Mouse (Mus musculus) G1E (cell line): ENCODE results near the gene Lrrk2. TPM values are rescaled to one million over a fixed set of nuclear protein-coding genes. Genes with fewer than 3 reads are reported as not detected.

ENCODE experiments used
- ATAC-seq: 2 replicates; pipeline ENCODE4 v1.8.0; 2016; ENCODE audit warnings: mild to moderate bottlenecking; ENCODE audit not compliant: insufficient number of reproducible peaks, poor library complexity, low FRiP score, severe bottlenecking; ENCODE audit errors: extremely low read depth
- DNase-seq: peaks from one replicate; pipeline ENCODE4 v3.0.0; 2012; ENCODE audit warnings: low spot score
- H3K27me3 ChIP-seq: 2 replicates; pipeline ENCODE4 v1.6.1; 2012; ENCODE audit warnings: mild to moderate bottlenecking, low read length, inconsistent platforms; ENCODE audit not compliant: insufficient read depth
- H3K36me3 ChIP-seq: replicated peaks from 2 replicates; pipeline ENCODE3; 2012; ENCODE audit warnings: mild to moderate bottlenecking, inconsistent platforms
- H3K4me1 ChIP-seq: 2 replicates; pipeline ENCODE4 v1.6.1; 2012; ENCODE audit warnings: low read depth, low read length, inconsistent platforms, mixed read lengths; ENCODE audit not compliant: insufficient read depth
- H3K4me3 ChIP-seq: 2 replicates; pipeline ENCODE4 v1.5.1; 2012; ENCODE audit warnings: low read depth, mild to moderate bottlenecking, inconsistent platforms, low read length, moderate library complexity, mixed read lengths
- H3K9me3 ChIP-seq: replicated peaks from 2 replicates; pipeline ENCODE4 v1.6.1; 2012; ENCODE audit warnings: inconsistent platforms
- CTCF ChIP-seq: IDR thresholded peaks from 2 replicates; pipeline ENCODE4 v1.5.1; 2012; ENCODE audit warnings: low read depth, low read length, inconsistent platforms, mixed read lengths
- GATA1 ChIP-seq: IDR thresholded peaks from 2 replicates; pipeline ENCODE4 v1.6.1; 2012; ENCODE audit warnings: borderline replicate concordance, low read length, inconsistent platforms, mixed read lengths
- GATA2 ChIP-seq: IDR thresholded peaks from 2 replicates; pipeline ENCODE4 v1.6.1; 2012; ENCODE audit warnings: low read depth, low read length, inconsistent platforms, borderline replicate concordance
- POLR2AphosphoS5 ChIP-seq: IDR thresholded peaks from 2 replicates; pipeline ENCODE4 v1.6.1; 2012; ENCODE audit warnings: low read depth, low read length, inconsistent platforms; ENCODE audit not compliant: insufficient replicate concordance
- TAL1 ChIP-seq: conservative IDR thresholded peaks from 2 replicates; pipeline ENCODE4 v1.6.1; 2012; ENCODE audit warnings: low read depth, low read length, inconsistent platforms, mixed read lengths
- polyA plus RNA-seq: library from polyadenylated mRNA; stranded (reverse); fragments of >175 nt; gene quantifications from 2 replicates; pipeline ENCODE4 v1.2.3, GENCODE M21; 2012
- total RNA-seq, 2 experiments: library from RNA; stranded (forward) in 1 of 2; stranded (reverse) in 1 of 2; fragments of 200-1000 nt in 1 of 2; fragments of >200 nt in 1 of 2; fragmentation: Nextera tagmentation in 1 of 2; gene quantifications; 2 replicates each; pipeline ENCODE4 v1.2.3; 2014 to 2017

Gene Lrrk2
- total and polyA plus RNA-seq, 3 experiments, result 0.16 TPM; not detected in 2

DNA sequence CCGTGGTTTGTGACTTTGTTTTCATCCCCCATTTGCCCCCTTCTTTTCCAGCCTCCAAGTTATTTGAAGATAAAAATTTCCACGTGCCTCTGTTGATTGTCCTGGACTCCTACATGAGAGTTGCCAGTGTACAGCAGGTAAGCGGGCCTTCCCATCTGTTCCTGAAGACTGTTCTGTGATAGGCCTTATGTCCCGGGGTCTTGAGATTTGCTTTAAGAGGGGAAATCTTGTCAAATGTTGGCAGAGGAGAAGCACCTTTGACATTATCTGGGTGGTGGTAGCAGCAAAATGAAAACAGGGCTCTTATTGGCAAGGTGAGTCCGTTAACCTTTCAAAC is 562 bp downstream of the Lrrk2 start:
- DNase-seq (no peak), ATAC-seq (no peak)
- Histone ChIP-seq H3K4me3 (no peak overlapping the region), H3K9me3 (peaks cover 11% of the 10 kb centered on the region), H3K27me3 (no peaks in the 10 kb centered on the region), H3K36me3 (no peaks in the 10 kb centered on the region), H3K4me1 (no peaks in the 10 kb centered on the region)
- TF ChIP-seq GATA2 (no peak), TAL1 (no peak), GATA1 (no peak), CTCF (no peak), POLR2AphosphoS5 (no peak)

GRCm38 (mm10) chr15:91680116-91680515 is 7.1 kb downstream of the Lrrk2 start:
- TF ChIP-seq GATA2 (no peak), CTCF (no peak), GATA1 (no peak), TAL1 (no peak), POLR2AphosphoS5 (no peak)
- H3K4me1 ChIP-seq, result no peaks in the 10 kb centered on the region
- H3K36me3 ChIP-seq, result no peaks in the 10 kb centered on the region
- H3K27me3 ChIP-seq, result no peaks in the 10 kb centered on the region
- H3K4me3 ChIP-seq, result no peak overlapping the region
- DNase-seq, result no peak
- peaks cover 12% of the 10 kb centered on the region for H3K9me3 ChIP-seq
- ATAC-seq, result no peak

- Histone ChIP-seq H3K9me3 (peaks cover 24% of the 10 kb centered on the region), H3K27me3 (no peaks in the 10 kb centered on the region), H3K4me1 (no peaks in the 10 kb centered on the region), H3K36me3 (no peaks in the 10 kb centered on the region), H3K4me3 (no peak overlapping the region)
- DNase-seq (no peak), ATAC-seq (no peak)
- TF ChIP-seq POLR2AphosphoS5, result no peak
- TF ChIP-seq CTCF, result no peak
- TF ChIP-seq GATA2, result no peak
- TF ChIP-seq GATA1, result no peak
- TF ChIP-seq TAL1, result no peak
Measured at GRCm38 (mm10) chr15:91685880-91686563, 13.0 kb downstream of the Lrrk2 start.

DNA sequence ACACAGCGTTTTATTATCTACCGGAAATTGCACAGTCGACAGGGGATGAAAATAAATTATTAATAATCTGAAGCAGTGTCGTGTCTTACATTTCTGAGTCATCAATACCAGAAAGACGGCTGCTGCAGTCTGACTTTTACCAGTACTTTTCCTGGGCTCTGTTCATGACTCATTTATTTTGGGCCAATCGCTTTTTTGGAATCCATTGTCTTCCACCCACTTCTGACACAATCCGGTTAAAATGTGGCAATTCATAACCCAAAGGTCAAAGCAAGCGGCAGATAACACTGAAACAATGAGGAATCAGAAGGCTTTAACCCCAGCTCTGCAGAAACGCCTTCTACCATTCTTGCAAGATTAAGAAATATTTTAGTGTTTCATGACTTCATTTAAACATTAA is 17.7 kb downstream of the Lrrk2 start:
- Histone ChIP-seq H3K27me3 (no peaks in the 10 kb centered on the region), H3K4me1 (no peaks in the 10 kb centered on the region), H3K36me3 (no peaks in the 10 kb centered on the region), H3K9me3 (peaks cover 20% of the 10 kb centered on the region), H3K4me3 (no peak overlapping the region)
- TF ChIP-seq POLR2AphosphoS5 (no peak), GATA2 (no peak), TAL1 (no peak), GATA1 (no peak), CTCF (no peak)
- DNase-seq (no peak), ATAC-seq (no peak)

- no peak for TF ChIP-seq GATA2
- TF ChIP-seq TAL1, result no peak
- no peak for TF ChIP-seq POLR2AphosphoS5
- no peak for TF ChIP-seq CTCF
- TF ChIP-seq GATA1, result no peak
- no peaks in the 10 kb centered on the region for H3K4me1 ChIP-seq
- H3K27me3 ChIP-seq, result no peaks in the 10 kb centered on the region
- H3K36me3 ChIP-seq, result no peaks in the 10 kb centered on the region
- H3K4me3 ChIP-seq, result no peak overlapping the region
- ATAC-seq (no peak), DNase-seq (no peak)
- H3K9me3 ChIP-seq, result peaks cover 24% of the 10 kb centered on the region
Measured at GRCm38 (mm10) chr15:91693051-91693450, 20.1 kb downstream of the Lrrk2 start.

GRCm38 (mm10) chr15:91693856-91694255 is 20.9 kb downstream of the Lrrk2 start:
- TF ChIP-seq GATA2, result no peak
- TF ChIP-seq TAL1, result no peak
- TF ChIP-seq CTCF, result no peak
- TF ChIP-seq GATA1, result no peak
- TF ChIP-seq POLR2AphosphoS5, result no peak
- H3K9me3 ChIP-seq, result peaks cover 25% of the 10 kb centered on the region
- DNase-seq, result no peak
- H3K4me3 ChIP-seq, result no peak overlapping the region
- ATAC-seq, result no peak
- H3K4me1 ChIP-seq, result no peaks in the 10 kb centered on the region
- H3K36me3 ChIP-seq, result no peaks in the 10 kb centered on the region
- no peaks in the 10 kb centered on the region for H3K27me3 ChIP-seq
